Mouse (Mus musculus) ES-Bruce4 (cell line): ENCODE data around the gene Myt1l.

ENCODE experiments used
- CTCF ChIP-seq: IDR thresholded peaks from one replicate; pipeline ENCODE4 v1.8.1; 2011; ENCODE audit warnings: low read depth, low read length
- EP300 ChIP-seq: IDR thresholded peaks from 2 replicates; pipeline ENCODE4 v1.6.1; 2011; ENCODE audit warnings: low read depth, low read length; ENCODE audit not compliant: insufficient read depth
- POLR2A ChIP-seq: IDR thresholded peaks from one replicate; pipeline ENCODE4 v1.8.1; 2011; ENCODE audit warnings: low read length; ENCODE audit not compliant: insufficient read depth

DNA sequence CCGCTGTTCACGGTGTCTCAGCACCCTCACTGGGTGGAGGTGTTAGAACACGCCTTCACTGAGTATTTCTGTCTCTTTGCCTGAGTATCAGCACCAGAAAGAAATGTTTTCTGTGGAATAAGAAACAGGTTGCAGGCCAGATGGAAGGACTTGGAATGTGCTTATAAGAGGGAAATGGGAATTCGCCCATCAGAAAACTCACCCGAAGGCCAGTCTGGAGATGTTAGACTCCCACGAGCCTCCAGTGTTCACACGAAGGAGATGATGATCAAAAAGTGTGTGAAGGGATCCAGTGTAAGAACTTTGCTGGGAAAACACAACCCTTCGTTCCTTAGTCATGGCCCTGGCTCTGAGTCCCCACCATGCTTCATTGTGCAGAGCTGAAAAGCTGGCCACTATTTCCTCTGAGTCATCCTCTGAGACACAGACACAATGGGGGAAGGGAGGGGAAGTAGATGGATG lies 406.0 kb downstream of the Myt1l start:
- TF ChIP-seq CTCF (no peak), POLR2A (no peak), EP300 (no peak)
